Mouse (Mus musculus): ENCODE measurements at regions not wholly inside any gene's neighbourhood (a gene's known extent, or its start where the extent isn't known, plus 50 kb on each side); places are given as distances from the start of the nearest gene placed in this dataset.
"Not testable (repeated sequence)": the region's sequence is repeated elsewhere in the genome, so short reads cannot be mapped to it uniquely, and the experiment has no call there.

DNA sequence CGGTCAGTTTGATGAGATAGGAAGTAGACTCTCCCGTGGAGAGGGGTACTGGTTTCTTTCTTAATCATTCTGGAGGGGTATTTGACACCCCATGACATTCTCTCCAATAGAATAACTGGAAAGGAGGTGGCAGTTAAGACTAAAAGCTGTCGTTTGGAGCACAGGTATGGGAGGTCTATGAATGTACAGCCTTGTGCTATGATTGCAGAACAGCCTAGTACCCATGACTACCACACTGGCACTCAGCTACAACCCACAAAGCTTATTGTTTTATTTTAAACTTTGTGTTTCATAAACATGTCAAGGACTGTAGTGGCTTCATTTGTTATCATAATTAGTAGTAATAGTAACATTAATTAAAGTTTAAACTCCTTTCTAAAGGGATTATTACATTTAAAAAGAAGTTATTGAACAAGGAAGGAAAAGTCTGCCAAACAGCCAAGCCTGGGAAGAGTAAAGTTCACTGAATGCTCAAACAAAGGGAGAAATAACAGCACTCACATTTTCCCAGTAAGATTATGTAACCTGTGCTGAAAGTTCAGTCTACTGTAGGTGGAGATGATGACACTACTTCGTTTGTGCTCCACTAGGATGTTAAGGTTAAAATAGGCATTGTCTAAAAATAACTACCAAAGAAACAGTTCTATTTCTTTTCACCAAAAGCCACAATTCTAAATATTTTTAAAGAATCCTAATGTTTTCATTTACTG is 295.2 kb downstream of the Pcsk1 start:
- no peaks in the 10 kb centered on the region for H3K4me1 ChIP-seq (ENCODE audit: control insufficient read depth, insufficient read depth, low read length)
- no peak overlapping the region for H3K4me2 ChIP-seq (ENCODE audit: low read depth, severe bottlenecking)
- no peaks in the 10 kb centered on the region for H3K9me3 ChIP-seq (ENCODE audit: control insufficient read depth, low read length)
- H3K9ac ChIP-seq (ENCODE audit: low read length), result no peak overlapping the region
- H3K4me3 ChIP-seq (ENCODE audit: low read depth, low read length), result no peak overlapping the region
- no peaks in the 10 kb centered on the region for H3K36me3 ChIP-seq (ENCODE audit: control insufficient read depth, insufficient read depth, low read length)
- H3K27ac ChIP-seq (replicated peaks; ENCODE audit: low read depth, low read length), result no peak overlapping the region
- H3K27me3 ChIP-seq (ENCODE audit: control insufficient read depth, insufficient read depth, low read length), result no peaks in the 10 kb centered on the region
- ATAC-seq (ENCODE audit: insufficient number of reproducible peaks, low FRiP score, low TSS enrichment, low read depth), result no peak
- no peak for DNase-seq (ENCODE audit: low spot score)
- WGBS, result 74% methylated on average over 4 of the region's 4 CpGs

DNA sequence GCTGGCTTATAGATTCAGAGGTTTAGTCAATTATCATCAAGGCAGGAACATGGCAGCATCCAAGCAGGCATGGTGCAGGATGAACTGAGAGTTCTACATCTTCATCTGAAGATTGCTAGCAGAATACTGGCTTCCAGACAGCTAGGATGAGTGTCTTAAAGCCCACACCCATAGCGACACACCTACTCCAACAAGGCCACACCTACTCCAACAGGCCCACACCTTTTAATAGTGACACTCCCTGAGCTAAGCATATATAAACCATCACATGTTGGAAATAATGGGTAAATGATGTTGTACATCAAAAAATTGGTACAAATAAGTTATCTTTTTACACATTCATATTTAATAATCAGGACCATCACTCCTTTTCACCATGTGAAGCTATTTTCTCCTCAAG is 299.6 kb downstream of the Pcsk1 start:
- no peak for DNase-seq (ENCODE audit: low spot score)
- Histone ChIP-seq H3K4me1 (ENCODE audit: control insufficient read depth, insufficient read depth, low read length) (no peaks in the 10 kb centered on the region), H3K36me3 (ENCODE audit: control insufficient read depth, insufficient read depth, low read length) (no peaks in the 10 kb centered on the region), H3K27ac (replicated peaks; ENCODE audit: low read depth, low read length) (no peak overlapping the region), H3K9me3 (ENCODE audit: control insufficient read depth, low read length) (no peaks in the 10 kb centered on the region), H3K9ac (ENCODE audit: low read length) (no peak overlapping the region), H3K4me3 (ENCODE audit: low read depth, low read length) (no peak overlapping the region), H3K4me2 (ENCODE audit: low read depth, severe bottlenecking) (no peak overlapping the region), H3K27me3 (ENCODE audit: control insufficient read depth, insufficient read depth, low read length) (no peaks in the 10 kb centered on the region)
- 79% methylated on average over 1 of the region's 1 CpGs for WGBS
- ATAC-seq (ENCODE audit: insufficient number of reproducible peaks, low FRiP score, low TSS enrichment, low read depth), result no peak

DNA sequence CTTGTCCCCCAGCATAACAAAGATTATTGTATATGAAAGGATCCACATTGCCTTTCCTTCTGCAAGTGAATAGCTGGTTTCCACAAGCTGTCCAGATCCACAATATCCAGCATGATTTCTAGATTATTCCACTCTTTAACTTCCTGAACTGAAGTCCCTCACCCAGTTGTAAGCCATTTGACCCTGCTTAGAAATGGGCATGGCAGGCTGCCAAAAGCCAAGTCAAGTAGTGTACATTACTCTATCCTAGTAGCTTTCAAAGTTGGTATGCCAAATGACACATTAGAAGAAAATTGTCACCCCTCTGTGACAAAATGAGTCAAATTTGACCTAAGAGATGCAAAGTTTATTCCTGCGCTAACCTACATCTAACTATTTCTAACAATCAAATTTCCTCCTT is 300.6 kb downstream of the Pcsk1 start:
- H3K27me3 ChIP-seq (ENCODE audit: control insufficient read depth, insufficient read depth, low read length), result no peaks in the 10 kb centered on the region
- no peaks in the 10 kb centered on the region for H3K36me3 ChIP-seq (ENCODE audit: control insufficient read depth, insufficient read depth, low read length)
- H3K9ac ChIP-seq (ENCODE audit: low read length), result no peak overlapping the region
- no peak for DNase-seq (ENCODE audit: low spot score)
- 98% methylated on average over 1 of the region's 1 CpGs for WGBS
- H3K4me1 ChIP-seq (ENCODE audit: control insufficient read depth, insufficient read depth, low read length), result no peaks in the 10 kb centered on the region
- no peak for ATAC-seq (ENCODE audit: insufficient number of reproducible peaks, low FRiP score, low TSS enrichment, low read depth)
- no peak overlapping the region for H3K4me3 ChIP-seq (ENCODE audit: low read depth, low read length)
- H3K4me2 ChIP-seq (ENCODE audit: low read depth, severe bottlenecking), result no peak overlapping the region
- no peaks in the 10 kb centered on the region for H3K9me3 ChIP-seq (ENCODE audit: control insufficient read depth, low read length)
- H3K27ac ChIP-seq (replicated peaks; ENCODE audit: low read depth, low read length), result no peak overlapping the region

DNA sequence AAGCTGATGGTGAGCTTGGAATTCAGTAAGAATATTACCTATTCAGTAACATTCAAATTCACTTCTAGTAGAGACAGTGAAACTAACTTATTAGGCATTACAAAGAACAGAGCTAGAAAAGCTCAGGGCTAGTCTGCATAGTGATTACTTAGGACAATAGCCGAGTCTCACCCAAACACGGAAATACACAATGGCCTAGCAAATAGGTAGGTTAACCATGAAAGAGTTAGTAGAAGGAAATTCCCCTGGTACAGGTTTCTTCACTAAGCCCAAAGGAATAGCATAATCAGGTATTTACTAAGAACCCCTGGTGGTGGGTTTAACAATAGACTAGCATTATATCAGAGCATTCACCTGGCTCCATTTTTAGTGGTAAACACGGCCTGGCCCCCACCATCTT is 306.7 kb upstream of the Ell2 start:
- ATAC-seq (ENCODE audit: insufficient number of reproducible peaks, low FRiP score, low TSS enrichment, low read depth); H3K27me3 ChIP-seq (ENCODE audit: control insufficient read depth, insufficient read depth, low read length); H3K4me3 ChIP-seq (ENCODE audit: low read depth, low read length); H3K27ac ChIP-seq (replicated peaks; ENCODE audit: low read depth, low read length); H3K36me3 ChIP-seq (ENCODE audit: control insufficient read depth, insufficient read depth, low read length); H3K4me1 ChIP-seq (ENCODE audit: control insufficient read depth, insufficient read depth, low read length); DNase-seq (ENCODE audit: low spot score); H3K9me3 ChIP-seq (ENCODE audit: control insufficient read depth, low read length); H3K4me2 ChIP-seq (ENCODE audit: low read depth, severe bottlenecking); H3K9ac ChIP-seq (ENCODE audit: low read length): not testable (repeated sequence)
- WGBS, result 88% methylated on average over 3 of the region's 3 CpGs

DNA sequence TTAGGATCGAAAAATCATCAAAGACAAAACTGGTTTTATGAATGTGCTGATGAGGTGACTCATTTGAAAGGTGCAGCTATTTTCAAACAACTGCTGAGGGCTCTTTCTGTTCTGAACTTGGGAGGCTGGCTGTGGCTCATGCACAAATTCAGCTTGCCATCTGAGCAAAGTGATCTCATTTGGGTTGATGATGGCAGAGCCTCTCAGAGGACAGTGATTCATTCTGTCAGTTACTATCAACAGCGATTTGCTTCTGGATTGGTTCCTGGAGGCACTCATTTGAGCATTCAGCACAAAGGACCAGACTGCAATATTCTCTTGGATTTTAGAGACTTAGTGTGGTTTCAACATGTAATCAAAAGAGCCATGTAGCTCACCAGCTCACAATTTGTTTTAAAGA is 285.8 kb upstream of the Ell2 start:
- no peaks in the 10 kb centered on the region for H3K36me3 ChIP-seq (ENCODE audit: control insufficient read depth, insufficient read depth, low read length)
- no peaks in the 10 kb centered on the region for H3K9me3 ChIP-seq (ENCODE audit: control insufficient read depth, low read length)
- no peak overlapping the region for H3K27ac ChIP-seq (replicated peaks; ENCODE audit: low read depth, low read length)
- H3K4me3 ChIP-seq (ENCODE audit: low read depth, low read length), result no peak overlapping the region
- no peak overlapping the region for H3K9ac ChIP-seq (ENCODE audit: low read length)
- ATAC-seq (ENCODE audit: insufficient number of reproducible peaks, low FRiP score, low TSS enrichment, low read depth) (no peak), DNase-seq (ENCODE audit: low spot score) (no peak)
- no peaks in the 10 kb centered on the region for H3K27me3 ChIP-seq (ENCODE audit: control insufficient read depth, insufficient read depth, low read length)
- no peaks in the 10 kb centered on the region for H3K4me1 ChIP-seq (ENCODE audit: control insufficient read depth, insufficient read depth, low read length)
- H3K4me2 ChIP-seq (ENCODE audit: low read depth, severe bottlenecking), result no peak overlapping the region
- 74% methylated on average over 2 of the region's 2 CpGs for WGBS

DNA sequence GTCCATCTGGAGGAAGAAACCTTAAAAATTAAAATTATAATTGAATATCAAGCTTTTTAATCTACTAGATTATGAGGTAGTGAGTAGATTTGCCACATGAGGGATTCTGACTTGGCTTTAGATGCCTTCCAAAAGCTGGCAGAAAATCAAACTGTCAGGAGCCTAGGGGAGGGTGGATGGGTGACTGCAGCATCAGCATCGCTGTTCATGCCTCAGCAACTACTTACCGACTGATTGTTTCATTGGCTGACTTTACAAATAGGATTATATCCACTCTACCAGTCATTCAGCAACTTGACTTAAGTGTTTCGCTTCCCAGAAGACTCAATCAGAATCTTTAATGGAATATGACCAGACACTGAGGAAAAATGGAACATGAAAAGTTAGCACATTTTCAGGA is 279.6 kb upstream of the Ell2 start:
- ATAC-seq (ENCODE audit: insufficient number of reproducible peaks, low FRiP score, low TSS enrichment, low read depth), result no peak
- DNase-seq (ENCODE audit: low spot score), result no peak
- H3K9me3 ChIP-seq (ENCODE audit: control insufficient read depth, low read length), result no peaks in the 10 kb centered on the region
- H3K27ac ChIP-seq (replicated peaks; ENCODE audit: low read depth, low read length), result no peak overlapping the region
- WGBS, result 78% methylated on average over 3 of the region's 3 CpGs
- H3K4me1 ChIP-seq (ENCODE audit: control insufficient read depth, insufficient read depth, low read length), result no peaks in the 10 kb centered on the region
- H3K4me2 ChIP-seq (ENCODE audit: low read depth, severe bottlenecking), result no peak overlapping the region
- no peaks in the 10 kb centered on the region for H3K36me3 ChIP-seq (ENCODE audit: control insufficient read depth, insufficient read depth, low read length)
- no peak overlapping the region for H3K9ac ChIP-seq (ENCODE audit: low read length)
- no peak overlapping the region for H3K4me3 ChIP-seq (ENCODE audit: low read depth, low read length)
- no peaks in the 10 kb centered on the region for H3K27me3 ChIP-seq (ENCODE audit: control insufficient read depth, insufficient read depth, low read length)

DNA sequence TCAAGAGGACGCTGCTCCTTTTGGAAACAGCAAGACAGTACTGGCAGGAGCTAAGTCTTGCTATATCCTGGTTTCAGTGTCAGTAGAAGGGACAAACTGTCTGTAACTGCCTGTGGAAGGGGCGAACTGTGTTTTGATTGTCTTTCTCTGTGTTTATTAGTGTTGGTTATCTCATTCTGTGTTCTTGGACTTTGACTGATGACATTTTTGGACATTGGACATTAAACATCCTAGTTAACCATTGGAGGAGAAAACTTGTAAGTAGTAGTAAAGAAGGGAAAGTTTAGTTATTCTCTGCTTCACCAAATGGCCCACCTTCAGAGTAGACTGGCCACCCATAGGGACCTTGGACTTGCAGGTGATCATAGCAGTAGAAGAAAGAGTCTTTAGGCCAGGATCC is 267.4 kb upstream of the Ell2 start:
- Histone ChIP-seq H3K9ac (ENCODE audit: low read length) (no peak overlapping the region), H3K4me1 (ENCODE audit: control insufficient read depth, insufficient read depth, low read length) (no peaks in the 10 kb centered on the region), H3K27me3 (ENCODE audit: control insufficient read depth, insufficient read depth, low read length) (no peaks in the 10 kb centered on the region), H3K9me3 (ENCODE audit: control insufficient read depth, low read length) (no peaks in the 10 kb centered on the region), H3K36me3 (ENCODE audit: control insufficient read depth, insufficient read depth, low read length) (no peaks in the 10 kb centered on the region), H3K4me2 (ENCODE audit: low read depth, severe bottlenecking) (no peak overlapping the region), H3K4me3 (ENCODE audit: low read depth, low read length) (no peak overlapping the region), H3K27ac (replicated peaks; ENCODE audit: low read depth, low read length) (no peak overlapping the region)
- ATAC-seq (ENCODE audit: insufficient number of reproducible peaks, low FRiP score, low TSS enrichment, low read depth) (no peak), DNase-seq (ENCODE audit: low spot score) (no peak)
- 77% methylated on average over 2 of the region's 2 CpGs for WGBS

DNA sequence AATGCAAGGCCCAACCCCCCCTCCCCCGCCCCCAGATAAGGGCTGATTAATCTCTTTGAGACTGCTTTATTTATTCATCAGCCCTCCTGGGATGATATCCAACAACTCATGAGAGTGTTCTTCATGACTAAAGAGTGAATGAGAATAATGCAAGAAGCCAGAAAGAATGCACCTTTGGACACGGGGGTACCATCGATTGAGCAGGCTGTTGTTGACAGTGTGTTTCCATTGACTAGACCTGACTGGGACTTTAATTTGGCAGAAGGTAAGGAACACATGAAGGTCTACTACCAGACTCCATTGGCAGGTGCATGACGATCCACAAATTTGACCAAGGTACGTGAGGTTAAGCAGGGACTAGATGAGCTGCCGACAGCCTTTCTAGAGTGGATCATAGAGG is 266.5 kb upstream of the Ell2 start:
- H3K9ac ChIP-seq (ENCODE audit: low read length), result no peak overlapping the region
- H3K36me3 ChIP-seq (ENCODE audit: control insufficient read depth, insufficient read depth, low read length), result no peaks in the 10 kb centered on the region
- ATAC-seq (ENCODE audit: insufficient number of reproducible peaks, low FRiP score, low TSS enrichment, low read depth) (no peak), DNase-seq (ENCODE audit: low spot score) (no peak)
- H3K4me1 ChIP-seq (ENCODE audit: control insufficient read depth, insufficient read depth, low read length), result no peaks in the 10 kb centered on the region
- H3K9me3 ChIP-seq (ENCODE audit: control insufficient read depth, low read length), result no peaks in the 10 kb centered on the region
- no peak overlapping the region for H3K4me3 ChIP-seq (ENCODE audit: low read depth, low read length)
- no peak overlapping the region for H3K27ac ChIP-seq (replicated peaks; ENCODE audit: low read depth, low read length)
- WGBS, result 97% methylated on average over 6 of the region's 6 CpGs
- H3K4me2 ChIP-seq (ENCODE audit: low read depth, severe bottlenecking), result no peak overlapping the region
- no peaks in the 10 kb centered on the region for H3K27me3 ChIP-seq (ENCODE audit: control insufficient read depth, insufficient read depth, low read length)

DNA sequence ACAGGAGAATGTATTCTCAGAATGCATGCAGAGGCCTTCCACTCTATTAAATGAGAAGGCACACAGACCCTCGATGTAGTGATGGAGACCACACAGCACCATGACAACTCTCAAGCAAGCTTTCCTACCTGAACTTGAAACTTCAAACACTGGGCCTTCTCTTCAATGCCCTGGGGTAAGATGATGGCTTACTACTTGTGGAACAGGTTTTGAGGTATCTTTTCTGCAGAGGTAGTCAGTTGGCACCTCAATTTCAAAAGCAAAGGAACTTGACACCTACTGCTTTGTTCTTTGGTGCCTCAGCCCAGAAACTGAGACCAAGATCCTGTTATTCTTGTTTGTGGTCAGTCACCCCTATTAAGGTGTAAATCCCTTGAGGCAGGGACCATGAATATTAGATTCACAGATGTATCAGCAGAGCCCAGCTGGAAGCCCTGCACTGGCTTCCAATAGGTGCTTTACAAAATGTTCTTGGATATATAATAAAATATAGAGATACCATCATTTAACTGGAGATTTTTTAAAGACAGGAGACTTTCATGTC is 246.2 kb upstream of the Ell2 start:
- Histone ChIP-seq H3K36me3 (ENCODE audit: control insufficient read depth, insufficient read depth, low read length) (no peaks in the 10 kb centered on the region), H3K4me3 (ENCODE audit: low read depth, low read length) (no peak overlapping the region), H3K4me1 (ENCODE audit: control insufficient read depth, insufficient read depth, low read length) (no peaks in the 10 kb centered on the region), H3K9me3 (ENCODE audit: control insufficient read depth, low read length) (no peaks in the 10 kb centered on the region), H3K27ac (replicated peaks; ENCODE audit: low read depth, low read length) (no peak overlapping the region), H3K27me3 (ENCODE audit: control insufficient read depth, insufficient read depth, low read length) (no peaks in the 10 kb centered on the region), H3K9ac (ENCODE audit: low read length) (no peak overlapping the region), H3K4me2 (ENCODE audit: low read depth, severe bottlenecking) (no peak overlapping the region)
- ATAC-seq (ENCODE audit: insufficient number of reproducible peaks, low FRiP score, low TSS enrichment, low read depth), result no peak
- WGBS, result 53% methylated on average over 1 of the region's 1 CpGs
- no peak for DNase-seq (ENCODE audit: low spot score)

Measured in limb, embryonic 11.5 days (tissue).